Mouse (Mus musculus) left cerebral cortex, postnatal 36 days (tissue): ENCODE data around the gene Hpcal4. TPM values are rescaled to one million over a fixed set of nuclear protein-coding genes. Genes with fewer than 3 reads are reported as not detected.

ENCODE experiments used
- DNase-seq, 2 experiments: peaks; one replicate each; pipeline ENCODE4 v3.0.0; 2021 to 2022; ENCODE audit warnings: low spot score in 2 of 2, mixed read lengths in 1 of 2
- intact Hi-C: fragments of 180-260 bp; cut with DNase I; formaldehyde crosslinking; loops from one replicate; pipeline ENCODE4 v1.15.1; 2025
- total RNA-seq, 2 experiments: library from RNA; stranded (reverse); gene quantifications; 2 replicates each; pipeline ENCODE4 v1.2.3; 2021

The Hpcal4 gene
- total RNA-seq, 2 experiments from 2014 or later = 549 to 564 TPM

DNA sequence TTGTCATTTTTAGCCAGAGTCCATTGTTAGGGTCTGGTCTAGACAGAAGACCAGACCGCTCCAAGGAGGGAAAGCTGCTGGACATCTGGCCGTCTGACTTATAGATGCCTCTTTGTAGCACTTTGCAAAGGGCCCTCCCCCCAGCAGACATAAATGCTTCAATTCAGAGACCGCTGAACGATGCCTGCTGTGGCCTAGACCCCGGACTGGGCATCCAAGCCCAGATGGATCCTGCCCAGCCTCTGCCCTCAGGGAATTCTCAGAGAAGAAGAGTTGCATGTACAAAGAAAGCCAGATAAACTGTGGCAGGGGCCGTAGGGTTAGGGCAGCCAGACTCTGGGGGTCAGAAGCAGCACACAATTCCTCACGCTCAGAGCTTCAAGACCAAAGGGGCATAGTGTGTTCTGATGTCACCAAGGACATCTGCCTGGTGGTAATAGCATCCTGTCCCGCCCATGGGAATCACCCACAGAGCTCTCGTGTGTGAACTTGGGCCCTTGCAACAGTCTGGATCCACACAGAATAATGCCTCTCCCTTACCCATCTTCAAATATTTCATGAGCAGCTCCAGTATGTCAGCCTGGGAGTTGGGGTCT, 52.9 kb downstream of the Hpcal4 start:
- no peak for DNase-seq
- intact Hi-C loops = no loop called here

DNA sequence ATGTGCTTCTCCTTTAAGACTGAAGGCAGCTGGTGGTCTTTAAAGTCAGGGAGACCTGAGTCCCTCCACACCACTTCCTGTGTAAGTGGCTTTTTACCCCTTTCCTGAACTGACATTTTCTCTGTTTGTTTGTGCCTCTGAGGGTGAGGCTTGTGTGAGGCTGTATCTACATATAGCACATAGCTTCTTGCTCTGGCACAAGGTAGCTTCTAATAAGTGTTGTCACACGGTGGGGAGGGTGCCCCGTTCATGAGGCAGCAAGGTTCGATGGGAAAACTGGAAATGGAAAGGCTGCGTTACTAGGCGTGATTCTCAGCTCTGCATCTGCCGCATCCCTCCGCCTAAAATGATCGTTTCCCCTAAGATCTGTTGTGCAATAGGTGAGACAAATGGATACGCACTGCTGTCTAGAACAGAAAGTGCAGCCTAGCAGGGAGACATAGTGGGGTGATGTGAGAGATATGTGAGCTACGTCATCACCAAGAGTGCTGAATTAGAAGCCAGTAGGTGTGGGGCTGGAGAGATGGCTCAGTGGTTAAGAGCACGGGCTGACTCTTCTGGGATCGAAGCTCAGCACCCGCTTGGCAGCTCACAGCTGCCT, 53.5 kb downstream of the Hpcal4 start:
- no peak for DNase-seq
- intact Hi-C loops = no loop called here

GRCm38 (mm10) chr4:123237386-123238266, 54.6 kb downstream of the Hpcal4 start:
- no peak for DNase-seq
- intact Hi-C loops = no loop called here

DNA sequence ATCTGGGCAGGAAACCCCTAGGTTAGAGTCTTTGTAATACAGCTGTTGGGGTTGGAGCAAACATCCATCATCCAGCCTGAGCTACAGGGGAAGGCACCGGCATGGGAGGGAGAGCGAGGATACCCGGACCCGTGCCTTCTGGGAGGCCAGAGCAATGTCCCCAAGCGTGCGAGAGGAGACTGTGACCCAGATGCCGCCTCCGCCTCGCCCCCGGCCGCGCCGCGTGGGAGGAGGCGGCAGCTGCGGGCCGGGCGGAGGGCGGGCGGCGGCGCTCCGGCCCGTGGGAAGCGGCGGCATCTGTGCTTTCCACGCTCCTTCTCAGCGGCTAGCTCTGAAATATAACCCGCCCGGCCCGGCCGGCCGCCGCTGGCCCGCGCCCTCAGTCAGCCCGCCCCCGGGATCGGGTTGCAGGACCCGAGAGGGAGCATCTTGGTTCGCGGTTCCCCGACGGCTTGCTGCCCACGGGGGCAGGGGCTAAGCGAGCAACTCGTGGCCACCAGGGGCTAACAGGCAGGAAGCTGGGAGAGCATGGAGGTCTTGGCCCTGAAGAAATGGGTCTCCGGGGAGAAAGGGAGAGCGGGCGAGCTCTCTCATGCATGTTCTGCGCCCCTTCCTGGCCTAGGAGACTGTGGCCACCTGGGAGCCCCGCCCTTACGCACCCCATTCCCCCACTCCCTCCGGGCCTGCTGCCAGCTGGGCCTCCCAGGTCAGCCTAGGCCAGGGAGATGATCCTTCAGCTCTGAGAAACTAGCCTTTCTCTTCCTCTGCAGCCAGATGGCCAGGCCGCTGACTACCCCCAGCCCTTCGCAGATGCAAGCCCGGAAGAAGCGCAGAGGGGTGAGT, 56.6 kb downstream of the Hpcal4 start:
- no peak for DNase-seq
- intact Hi-C loops = no loop called here

Other genes with a start within 250 kb of the Hpcal4 start
- gene Mfsd2a, start 222.0 kb upstream of the Hpcal4 start, total RNA-seq = 10 to 100 TPM; 36.9 to 50.0 TPM
- 10 to 100 TPM; 11.3 to 12.9 TPM for gene Mycl, start 187.6 kb upstream of the Hpcal4 start, total RNA-seq
- gene Trit1, start 166.6 kb upstream of the Hpcal4 start, total RNA-seq = 10 to 100 TPM; 18.2 to 23.5 TPM
- gene Bmp8b, start 78.1 kb upstream of the Hpcal4 start, total RNA-seq = under 1 TPM; 0.14 to 0.15 TPM
- under 1 TPM in 1 of 2 experiments, not detected in 1; 0.34 TPM for gene Oxct2b, start 67.0 kb upstream of the Hpcal4 start, total RNA-seq
- 10 to 100 TPM; 16.4 to 23.4 TPM for gene Ppie, start 43.3 kb upstream of the Hpcal4 start, total RNA-seq
- gene Nt5c1a, start 18.3 kb downstream of the Hpcal4 start, total RNA-seq = 10 to 100 TPM in 1 of 2 experiments, 1 to 10 TPM in 1; 8.9 to 10.0 TPM
- gene Heyl, start 50.3 kb downstream of the Hpcal4 start, total RNA-seq = 1 to 10 TPM; 4.4 TPM
- 10 to 100 TPM; 38.7 to 41.9 TPM for gene Pabpc4, start 79.1 kb downstream of the Hpcal4 start, total RNA-seq
- not detected for gene Oxct2a, start 140.4 kb downstream of the Hpcal4 start, total RNA-seq
- gene Bmp8a, start 160.0 kb downstream of the Hpcal4 start, total RNA-seq = under 1 TPM in 1 of 2 experiments, not detected in 1; 0.32 TPM